Mouse (Mus musculus) right cerebral cortex, postnatal 4 days (tissue): ENCODE data around the gene Gipc3.

Experiments
- DNase-seq: peaks from one replicate; pipeline ENCODE4 v3.0.0-alpha.2; 2022

Gipc3 gene

DNA sequence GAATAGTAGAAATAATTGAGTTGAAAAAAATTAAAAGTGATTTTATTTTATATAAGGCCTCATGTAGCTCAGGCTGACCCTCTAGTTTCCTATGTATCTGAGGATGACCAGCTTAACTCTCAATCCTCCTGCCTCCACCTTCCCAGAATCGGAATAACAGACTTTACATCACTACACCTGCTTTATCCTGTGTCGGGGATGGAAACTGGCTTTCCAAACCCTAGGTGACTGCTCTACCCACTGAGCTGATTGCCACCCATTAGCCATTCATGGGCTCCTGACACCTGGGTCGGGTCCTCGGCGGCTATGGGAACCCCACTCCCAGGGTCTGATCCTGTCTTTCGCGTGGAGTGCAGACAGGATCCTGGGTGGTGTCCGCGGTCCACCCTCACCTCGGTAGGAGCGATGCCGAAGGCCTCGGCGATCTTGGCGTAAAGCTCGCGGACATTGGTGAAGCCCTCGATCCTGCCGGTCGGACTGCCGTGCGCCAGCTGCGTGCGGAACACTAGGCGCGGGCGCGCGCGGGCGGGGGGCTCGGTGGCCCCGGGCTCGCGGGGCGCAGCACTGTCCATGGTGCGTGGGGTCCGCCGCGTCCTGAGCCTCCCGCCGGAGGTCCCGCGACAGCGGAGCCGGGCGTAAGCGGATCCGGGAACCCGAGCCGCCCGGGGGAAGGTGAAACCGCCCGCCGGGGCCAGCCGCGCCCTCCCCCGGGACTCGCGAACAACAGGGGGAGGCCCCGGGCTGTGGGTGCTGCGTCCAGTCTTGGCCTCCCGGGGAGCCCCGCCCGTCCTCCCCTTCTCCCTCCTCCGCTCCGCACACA is at the start of gene Gipc3:
Gene Gipc3, minus strand, starts transcription at position 581 of the 820 bp plus-strand sequence.
- no peak for DNase-seq

DNA sequence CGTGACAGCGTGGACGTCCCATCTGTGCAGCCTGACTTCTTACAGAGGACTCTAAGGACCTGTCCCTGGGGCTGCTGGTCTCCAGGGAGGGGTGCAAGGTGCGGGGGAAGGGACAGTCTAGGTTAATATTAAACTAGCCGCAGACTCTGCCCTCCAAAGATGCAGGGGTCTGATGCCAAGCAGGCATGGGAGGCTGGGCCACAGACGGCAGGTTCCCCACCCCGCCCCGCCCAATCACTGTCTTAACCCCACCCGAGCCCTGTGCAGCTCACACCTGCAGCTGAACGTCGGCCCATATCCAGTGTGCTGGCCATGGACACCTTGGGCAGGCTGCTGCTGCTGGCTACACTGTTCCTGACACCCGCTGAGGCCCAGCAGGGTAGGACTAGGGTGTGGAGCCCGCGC is 49.7 kb upstream of the Gipc3 start, which contains the start of gene Smim24:
Gene Smim24, plus strand, starts transcription at position 271 of the 405 bp plus-strand sequence.
- no peak for DNase-seq

DNA sequence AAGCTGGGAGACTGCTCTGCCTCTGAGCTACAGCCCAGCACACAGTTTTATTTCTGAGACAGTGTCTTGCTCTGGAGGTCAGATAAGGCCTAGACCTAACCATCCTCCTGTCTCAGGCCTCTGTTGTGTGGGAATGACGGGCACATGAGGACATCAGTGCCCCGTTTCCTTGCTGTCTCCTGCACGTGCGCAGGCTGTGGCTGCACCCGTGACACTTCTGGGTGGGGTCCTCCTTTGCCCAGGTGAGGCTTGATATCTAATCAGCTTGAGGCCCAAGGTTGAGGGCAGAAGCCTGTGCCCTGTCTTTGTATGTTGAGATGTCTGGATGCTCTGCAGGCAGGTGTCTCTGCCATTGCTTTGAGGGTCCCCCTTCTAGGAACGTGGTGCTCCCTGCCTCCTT is 49.2 kb upstream of the Gipc3 start:
- DNase-seq: no peak

DNA sequence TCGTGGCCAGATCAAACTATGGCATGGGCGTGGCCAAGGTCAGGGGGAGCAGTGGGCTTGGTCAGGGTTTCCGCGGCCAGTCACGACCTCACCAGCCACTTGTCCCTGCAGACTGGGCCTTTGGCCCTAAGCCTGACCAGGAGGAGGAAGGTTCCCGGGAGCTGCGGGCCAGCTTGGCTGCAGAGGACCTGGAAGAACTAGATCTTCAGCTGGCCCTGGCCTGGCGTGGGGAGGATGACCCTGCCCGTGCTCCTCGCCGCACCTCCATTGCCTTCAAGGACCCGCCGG is 47.6 kb upstream of the Gipc3 start:
- DNase-seq: no peak

DNA sequence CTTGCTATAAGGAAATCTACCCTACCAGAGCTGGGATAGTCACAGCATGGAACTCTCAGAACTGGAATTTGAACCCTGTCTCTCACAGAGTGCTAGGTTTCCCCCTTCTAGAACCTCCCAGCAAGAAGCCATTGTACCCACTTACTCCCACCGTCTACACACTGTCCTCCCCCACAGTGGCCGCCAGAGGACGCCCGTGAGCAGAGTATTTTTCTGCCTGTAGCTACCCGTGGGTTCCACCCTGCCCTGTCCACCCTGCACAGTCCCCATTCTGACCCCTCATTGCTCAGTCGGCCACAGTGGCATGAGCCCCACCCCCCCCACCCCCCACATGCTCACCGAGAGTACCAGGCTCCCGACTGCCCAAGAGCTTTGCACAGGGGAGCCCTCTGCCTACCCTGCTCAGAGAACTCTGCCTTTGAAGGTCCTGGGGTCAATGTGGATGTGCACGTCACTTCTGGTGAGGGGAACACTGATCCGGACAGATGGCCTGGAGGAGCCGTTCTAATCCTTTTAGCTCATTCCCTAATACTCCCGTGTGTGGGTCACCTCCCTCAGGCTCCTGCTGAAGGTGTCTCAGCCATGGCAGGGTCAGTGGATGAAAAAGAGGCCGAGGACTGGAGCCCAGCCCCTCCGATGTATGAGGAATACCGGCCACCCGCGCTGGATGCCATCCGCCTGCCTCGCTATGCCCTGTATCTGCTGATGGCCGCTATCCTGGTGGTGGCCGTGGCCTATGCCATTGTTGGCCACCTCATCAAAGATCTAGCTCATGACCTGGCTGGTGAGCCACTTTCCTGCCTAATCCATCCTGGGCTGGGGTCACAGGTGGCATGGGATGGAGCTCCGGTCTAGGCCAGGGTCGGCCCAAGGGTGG is 47.0 kb upstream of the Gipc3 start:
- DNase-seq: peak; percentile 84

DNA sequence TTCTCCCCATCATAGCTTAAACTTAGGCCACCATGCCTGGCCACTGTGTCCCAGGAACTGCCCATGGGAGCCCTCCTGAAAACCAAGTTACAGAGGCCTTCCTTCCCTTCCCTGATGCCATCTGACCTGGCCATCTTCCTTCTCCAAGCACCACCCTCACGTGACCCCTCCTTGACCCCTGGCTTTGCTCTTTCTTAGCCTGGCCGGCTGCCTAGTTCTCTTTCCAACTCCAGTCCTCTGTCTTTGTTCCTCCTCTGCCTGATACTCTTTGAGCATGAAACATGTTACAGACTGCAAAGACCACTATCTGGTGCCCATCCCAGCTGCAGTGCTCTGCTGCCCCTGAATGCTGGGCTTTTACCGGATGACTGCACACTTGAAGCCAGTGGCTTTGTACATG is 46.3 kb upstream of the Gipc3 start:
- no peak for DNase-seq

DNA sequence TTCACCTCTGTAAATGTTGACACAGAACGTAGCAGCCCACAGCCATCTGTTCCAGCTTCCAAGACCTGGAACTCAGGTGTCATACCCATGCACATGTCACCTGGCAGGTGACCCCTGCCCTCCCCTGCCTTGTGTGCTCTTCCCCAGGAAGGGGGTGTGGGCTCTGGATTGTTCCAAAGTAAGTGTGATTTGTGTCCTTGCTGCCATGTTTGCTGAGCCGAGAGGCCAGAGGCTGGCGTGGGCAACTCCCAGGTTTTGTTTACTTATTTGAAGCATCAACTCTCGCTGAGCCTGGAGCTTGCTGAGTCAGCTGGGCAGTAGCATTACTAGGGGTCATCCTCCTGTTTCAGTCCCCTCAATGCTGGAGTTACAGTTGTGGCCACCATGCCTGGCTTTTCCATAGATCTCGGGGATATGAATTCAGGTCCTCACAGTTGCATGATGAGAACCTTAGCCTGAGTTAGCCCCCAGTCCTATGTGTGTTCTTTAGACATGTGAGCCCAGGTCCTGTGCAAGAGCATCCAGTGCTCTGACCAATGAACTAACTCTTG is 45.5 kb upstream of the Gipc3 start, which contains the start of gene Gm48552:
Gene Gm48552, plus strand, starts transcription at position 501 of the 551 bp plus-strand sequence.
- DNase-seq: no peak

DNA sequence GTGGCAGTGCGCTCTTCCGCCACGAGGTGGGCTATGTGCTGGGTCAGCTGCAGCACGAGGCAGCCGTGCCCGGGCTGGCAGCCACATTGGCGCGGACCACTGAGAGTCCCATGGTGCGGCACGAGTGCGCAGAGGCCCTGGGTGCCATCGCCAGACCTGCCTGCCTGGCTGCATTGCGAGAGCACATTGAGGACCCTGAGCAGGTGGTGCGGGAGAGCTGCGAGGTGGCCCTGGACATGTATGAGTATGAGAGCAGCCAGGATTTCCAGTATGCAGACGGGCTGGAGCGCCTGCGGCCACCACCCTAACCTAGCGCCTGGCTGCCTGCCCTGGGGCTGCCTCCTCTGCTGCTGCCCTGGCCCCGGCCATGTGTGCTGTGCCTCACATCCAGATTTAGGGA is 44.6 kb upstream of the Gipc3 start:
- no peak for DNase-seq

DNA sequence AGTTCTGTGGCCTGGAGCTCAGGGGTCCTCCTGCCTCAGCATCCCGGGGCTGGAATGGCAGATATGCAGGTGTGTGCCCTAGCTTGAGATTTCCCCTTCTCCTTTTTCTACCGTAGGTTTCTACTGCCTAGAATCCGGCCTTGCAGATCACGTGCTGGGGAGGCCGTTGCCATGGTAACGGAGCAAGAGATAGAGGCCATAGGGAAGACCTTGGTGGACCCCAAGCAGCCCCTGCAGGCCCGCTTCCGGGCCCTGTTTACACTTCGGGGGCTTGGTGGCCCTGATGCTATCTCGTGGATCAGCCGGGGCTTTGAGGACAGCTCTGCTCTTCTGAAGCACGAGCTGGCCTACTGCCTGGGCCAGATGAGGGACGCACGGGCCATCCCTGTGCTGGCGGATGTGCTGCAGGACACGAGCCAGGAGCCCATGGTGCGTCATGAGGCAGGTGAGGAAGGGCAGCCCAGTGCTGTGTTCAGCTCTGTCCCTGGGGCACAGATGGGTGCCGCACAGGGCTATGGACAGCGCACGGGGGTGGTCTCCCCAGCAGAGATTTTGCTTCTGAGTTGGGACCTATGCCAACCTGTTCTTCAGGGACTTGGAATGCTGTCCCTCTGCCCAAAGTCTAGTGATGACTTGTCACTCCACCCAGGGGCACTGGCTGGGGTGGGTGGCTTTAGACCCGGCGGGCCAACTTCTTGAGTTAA is 42.7 kb upstream of the Gipc3 start:
- DNase-seq: no peak

DNA sequence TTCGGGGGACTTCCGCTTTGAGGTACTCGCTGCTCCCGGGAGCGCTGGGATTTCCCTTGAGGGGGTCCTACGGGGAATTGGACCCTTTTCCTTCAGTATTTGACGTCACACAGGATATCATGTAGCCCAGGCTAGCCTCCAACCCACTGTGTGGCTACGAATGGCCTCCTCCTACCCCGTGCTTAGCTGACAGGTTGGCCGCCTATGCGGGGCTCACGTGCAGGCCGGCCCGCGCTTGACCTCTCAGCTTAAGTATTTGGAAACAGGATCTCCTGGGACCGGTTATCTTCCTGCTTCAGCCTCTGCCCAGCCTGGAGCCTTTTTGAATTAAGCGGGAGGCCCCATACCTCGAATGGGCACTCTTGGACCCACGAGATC is 41.5 kb upstream of the Gipc3 start:
- no peak for DNase-seq

DNA sequence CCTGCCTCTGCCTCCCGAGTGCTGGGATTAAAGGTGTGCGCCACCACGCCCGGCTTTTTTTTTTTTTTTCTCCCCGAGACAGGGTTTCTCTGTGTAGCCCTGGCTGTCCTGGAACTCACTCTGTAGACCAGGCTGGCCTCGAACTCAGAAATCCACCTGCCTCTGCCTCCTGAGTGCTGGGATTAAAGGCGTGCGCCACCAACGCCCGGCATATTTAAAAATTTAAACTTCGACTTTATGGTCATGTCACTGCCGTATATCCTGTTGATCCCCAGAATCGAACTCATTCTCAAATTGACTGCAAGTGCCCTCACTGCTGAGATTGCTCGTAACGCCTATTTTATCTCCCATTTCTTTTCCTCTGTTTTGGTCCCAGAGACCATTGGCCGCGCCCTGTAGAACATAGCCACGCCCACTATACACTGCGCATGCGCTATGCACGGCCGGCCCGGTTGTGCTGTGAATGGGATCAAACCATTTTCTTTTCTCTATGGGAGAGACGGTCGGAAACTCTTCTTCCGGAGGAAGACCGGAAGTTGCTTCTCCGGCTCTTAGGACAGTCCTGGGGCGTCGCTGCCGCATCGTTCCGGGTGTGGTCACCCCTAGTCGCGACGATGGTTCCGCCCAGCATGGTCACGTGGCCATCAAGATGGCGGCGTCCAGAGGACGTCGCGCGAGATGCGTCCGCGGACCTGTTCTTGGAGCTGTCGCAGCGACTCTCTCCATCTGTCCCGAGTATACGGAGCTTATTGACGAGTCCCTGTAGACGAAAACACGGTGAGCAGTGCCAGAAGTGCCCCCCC is 40.9 kb upstream of the Gipc3 start, which contains the start of the genes Dohh and Gm48551:
Gene Dohh, plus strand, starts transcription at position 627 of the 803 bp plus-strand sequence.
Gene Gm48551, plus strand, starts transcription at position 665 of the 803 bp plus-strand sequence.
- peak; percentile 99 for DNase-seq

DNA sequence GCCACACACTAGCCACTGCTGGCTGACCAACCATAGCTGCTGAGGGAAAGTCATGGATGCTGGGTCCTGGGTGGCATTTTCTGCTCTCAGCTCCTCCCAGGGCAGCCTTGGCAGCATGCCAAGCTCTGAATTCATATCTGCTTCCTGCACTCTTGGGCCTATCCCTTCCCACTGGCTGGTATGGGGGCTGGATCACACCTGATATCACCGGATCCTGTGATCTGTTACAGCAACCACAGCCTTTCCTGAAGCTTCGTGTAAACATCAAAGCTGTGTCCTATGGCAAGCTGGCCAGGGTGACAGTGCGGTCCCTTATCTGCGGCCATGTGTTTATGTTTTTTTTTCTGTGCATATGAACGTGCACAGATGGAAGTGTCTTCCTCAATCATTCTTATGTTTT is 39.0 kb upstream of the Gipc3 start:
- no peak for DNase-seq

DNA sequence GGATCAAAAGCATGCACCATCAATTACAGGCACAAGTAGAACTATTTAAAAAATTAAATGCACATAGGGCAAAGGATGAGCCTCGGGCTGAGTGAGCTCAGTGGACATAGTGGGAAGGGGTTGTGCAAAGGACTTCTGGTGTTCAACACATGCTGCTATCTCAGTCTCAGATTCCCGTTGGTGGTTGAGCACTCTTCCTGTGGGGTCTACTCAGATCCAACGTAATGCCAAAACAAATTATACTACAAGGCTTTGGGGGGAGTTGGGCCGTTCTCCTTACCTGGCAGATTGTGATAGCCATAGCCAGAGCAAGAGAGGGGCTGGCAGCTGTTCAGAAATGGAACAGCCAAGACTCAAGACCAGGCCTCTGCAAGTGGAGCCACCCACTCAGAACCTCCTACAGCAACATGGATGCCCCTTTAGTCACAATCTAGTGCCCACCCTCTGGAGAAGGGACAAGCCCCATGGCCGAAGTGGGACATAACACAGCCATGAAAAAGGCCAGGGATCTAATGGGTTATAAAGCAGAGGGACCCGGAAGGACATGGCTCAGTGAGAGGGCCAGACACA is 36.8 kb upstream of the Gipc3 start:
- DNase-seq: no peak

DNA sequence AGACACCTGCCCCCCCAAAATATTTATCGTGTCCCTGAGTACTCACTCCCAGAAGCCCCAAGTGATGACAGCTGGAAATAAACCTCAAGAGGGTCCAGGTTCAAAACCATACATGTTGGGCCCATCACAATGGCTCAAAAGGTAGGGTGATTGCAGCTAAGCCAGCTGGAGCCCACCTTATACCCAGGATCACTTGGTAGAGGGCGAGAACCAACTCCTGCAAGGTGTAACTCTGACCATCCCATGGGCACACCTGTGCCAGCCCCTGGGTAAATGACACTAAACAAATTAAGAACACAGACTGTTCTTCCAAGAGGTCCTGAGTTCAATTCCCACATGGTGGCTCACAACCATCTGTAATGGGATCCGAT is 36.1 kb upstream of the Gipc3 start:
- DNase-seq: no peak

DNA sequence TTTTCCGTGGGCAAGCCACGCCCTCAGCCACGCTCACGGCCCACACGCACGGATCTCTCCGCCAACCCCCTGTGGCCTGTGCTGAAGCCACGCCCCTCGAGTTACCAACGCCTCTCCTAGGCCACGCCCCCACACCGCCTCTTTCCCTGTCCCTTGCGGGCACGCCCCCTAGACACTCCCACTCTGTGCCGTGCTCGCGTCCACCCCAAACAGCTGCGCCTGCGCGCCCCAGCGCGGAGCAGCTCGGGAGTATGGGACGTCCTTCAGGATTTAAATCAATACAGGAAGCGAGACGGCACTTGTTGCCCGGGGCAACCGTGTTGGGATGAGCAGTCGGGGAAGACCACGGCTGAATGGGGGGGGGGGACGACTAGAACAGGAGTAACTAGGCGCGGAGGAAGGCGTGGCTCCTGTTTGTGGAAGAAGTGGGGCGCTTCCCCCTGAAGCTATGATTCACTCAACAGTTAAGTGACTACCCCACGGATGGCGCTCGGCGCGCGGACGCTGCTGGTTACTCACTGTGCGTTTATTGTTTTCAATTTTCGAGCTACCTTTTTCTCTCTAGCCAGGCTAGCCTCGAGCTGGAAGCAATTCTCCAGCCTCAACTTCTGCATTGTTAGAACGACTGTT is 35.6 kb upstream of the Gipc3 start:
- peak; percentile 100 for DNase-seq

DNA sequence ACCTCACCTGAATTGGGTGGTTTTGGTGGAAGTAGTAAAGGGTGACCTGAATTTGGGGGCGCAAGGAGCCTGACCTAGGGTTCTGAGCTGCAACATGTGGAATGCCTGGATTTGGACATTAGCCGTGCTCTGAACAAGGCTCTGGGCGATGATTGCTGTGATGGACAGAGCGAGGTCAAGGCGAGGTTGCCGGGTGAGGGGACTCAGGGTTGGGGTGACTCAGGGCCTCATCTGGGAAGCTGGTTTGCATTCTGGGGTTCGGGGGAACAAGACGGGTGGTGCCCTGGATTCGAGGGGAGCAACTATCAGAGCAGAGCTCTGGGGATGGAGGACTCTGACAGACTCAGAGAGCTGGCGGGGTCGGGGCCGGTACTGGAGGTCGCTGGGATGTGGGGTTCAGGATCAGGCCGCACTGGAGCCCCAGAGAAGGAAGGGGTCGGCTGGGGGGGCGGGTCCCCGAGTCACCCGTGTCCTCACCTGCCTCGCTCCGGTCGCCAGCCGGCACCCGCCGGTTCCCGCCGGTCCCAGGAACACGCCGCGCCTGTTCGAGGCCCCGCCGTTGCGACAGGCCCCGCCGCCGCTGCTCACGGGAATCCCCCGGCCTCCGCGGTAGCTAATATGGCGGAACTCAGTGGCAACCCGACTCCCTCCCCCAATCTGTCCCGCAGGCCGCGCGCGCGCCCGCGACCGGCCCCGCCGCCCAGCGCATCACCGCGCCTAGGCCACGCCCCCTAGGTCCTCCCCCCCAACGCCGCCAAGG is 34.9 kb upstream of the Gipc3 start, which contains the start of gene Fzr1:
Gene Fzr1, minus strand, starts transcription at position 724 of the 760 bp plus-strand sequence.
- DNase-seq: no peak

DNA sequence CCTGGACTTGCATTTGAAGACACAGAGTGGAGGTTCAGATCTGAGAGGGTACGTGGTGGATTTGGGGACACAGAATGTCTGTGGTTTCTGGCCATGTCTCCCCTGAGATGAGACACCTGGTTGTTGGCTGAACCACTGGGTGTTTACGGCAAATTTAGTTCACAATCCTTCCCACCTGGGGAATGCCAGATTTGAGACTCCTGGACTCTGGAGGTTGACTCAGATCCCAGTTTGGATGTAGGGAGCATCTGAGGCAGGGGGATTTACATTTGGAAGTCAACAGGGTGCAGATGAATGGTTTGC is 34.2 kb upstream of the Gipc3 start:
- DNase-seq: no peak

DNA sequence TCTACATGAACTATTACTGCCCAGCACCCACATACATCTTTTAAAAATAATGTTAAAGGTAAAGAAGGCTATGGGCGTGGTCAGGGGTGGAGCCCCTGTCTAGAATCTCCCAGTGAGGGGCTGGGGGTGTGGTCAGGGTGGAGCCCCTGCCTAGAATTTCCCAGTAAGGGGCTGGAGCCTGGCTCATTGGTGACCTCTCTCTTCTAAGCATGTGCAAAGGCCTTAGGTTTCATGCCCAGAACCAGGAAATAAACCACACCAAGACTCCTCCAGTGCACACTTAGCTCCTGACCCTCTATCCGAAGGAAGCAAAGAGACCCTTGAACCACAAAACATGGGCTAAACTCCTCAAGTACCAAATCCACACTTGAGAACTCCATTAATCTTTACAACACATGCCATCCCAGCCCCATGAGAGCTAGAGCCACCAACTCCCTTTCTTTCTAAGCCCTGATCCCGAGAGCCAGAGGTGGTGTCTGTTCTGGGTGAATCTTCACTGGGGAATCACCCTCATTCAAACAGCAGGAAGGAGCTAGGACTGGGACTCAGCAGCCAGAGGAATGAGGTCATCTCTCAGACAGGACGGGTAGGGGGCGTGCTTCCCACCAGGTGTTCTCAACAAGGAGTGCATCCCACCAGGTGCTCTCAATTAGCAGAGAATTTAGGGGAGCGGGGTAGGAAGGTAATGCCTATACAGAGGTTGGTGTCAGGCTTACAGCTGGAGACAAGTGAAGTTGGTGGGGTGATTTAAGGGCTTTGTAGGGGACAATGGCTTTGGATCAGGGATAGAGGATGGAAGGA is 33.7 kb upstream of the Gipc3 start:
- DNase-seq: no peak

DNA sequence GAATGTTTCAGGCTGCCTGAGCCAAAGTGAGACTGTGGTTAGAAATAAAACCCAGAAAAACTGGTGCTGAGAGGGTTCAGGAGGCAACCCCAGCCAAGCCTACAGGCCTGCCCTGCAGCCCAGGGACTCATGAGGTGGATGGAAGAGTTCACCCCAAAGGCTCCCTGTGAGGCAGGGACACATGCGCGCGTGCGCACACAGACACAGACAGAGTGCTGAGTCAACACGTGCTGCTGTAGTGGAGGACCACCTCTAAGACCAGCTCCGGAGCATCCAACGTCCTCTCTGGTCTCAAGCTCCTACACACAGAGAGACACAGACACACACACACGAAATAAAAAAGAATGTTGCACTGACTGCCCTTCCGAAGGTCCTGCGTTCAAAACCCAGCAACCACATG is 32.3 kb upstream of the Gipc3 start:
- DNase-seq: no peak

DNA sequence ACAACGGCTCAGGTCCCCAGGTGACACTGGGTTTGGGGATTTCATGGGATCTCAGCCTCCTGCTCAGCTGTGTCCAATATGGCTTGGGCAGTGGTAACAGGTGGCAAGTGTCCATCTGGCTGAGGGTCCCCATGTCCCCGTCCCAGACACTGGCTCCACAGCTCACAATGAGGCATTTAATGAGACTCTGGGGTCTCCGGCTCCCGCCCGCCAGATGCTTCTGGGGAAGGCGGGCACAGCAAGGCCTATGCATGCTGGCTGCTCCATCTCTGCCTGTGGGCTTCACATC is 24.1 kb upstream of the Gipc3 start:
- no peak for DNase-seq
